Mouse (Mus musculus): Measurements from ENCODE around the gene Lbr. TPM values are rescaled to one million over a fixed set of nuclear protein-coding genes. Genes with fewer than 3 reads are reported as not detected.

Lbr gene
- polyA plus RNA-seq, 2 experiments, result 45.0 to 112 TPM

- Histone ChIP-seq H3K4me2 (replicated peaks; ENCODE audit: low read depth, low read length, severe bottlenecking) (0 out of 2 replicates have a peak overlapping the region, but pooled peaks have one; percentile 42), H3K36me3 (ENCODE audit: control insufficient read depth, insufficient read depth, low read length) (no peaks in the 10 kb centered on the region), H3K27ac (replicated peaks; ENCODE audit: low read depth, low read length) (no peak overlapping the region), H3K27me3 (ENCODE audit: control insufficient read depth, insufficient read depth, low read length) (no peaks in the 10 kb centered on the region), H3K4me1 (ENCODE audit: control insufficient read depth, insufficient read depth, low read length) (peaks cover 8% of the 10 kb centered on the region; the same call in 1 of the 2 replicates), H3K4me3 (replicated peaks; ENCODE audit: low read length) (no peak overlapping the region), H3K9me3 (ENCODE audit: control insufficient read depth, low read length) (no peaks in the 10 kb centered on the region), H3K9ac (ENCODE audit: low read depth, low read length, severe bottlenecking) (no peak overlapping the region)
- DNase-seq (ENCODE audit: low spot score) (no peak), ATAC-seq (ENCODE audit: low FRiP score, low read depth) (no peak)
- WGBS, result 43% methylated on average over 13 of the region's 13 CpGs
- TF ChIP-seq POLR2A (IDR thresholded peaks at IDR 0.05; ENCODE audit: borderline replicate concordance, extremely low read depth, insufficient read depth, insufficient read length), result no peak
Measured at GRCm38 (mm10) chr1:181852466-181852865, 9.6 kb upstream of the Lbr start.

- DNase-seq (ENCODE audit: low spot score), result peak; percentile 47
- 76% methylated on average over 12 of the region's 12 CpGs for WGBS
- no peaks in the 10 kb centered on the region for H3K36me3 ChIP-seq (ENCODE audit: control insufficient read depth, insufficient read depth, low read length)
Measured at GRCm38 (mm10) chr1:181851521-181852310, 8.9 kb upstream of the Lbr start.

DNA sequence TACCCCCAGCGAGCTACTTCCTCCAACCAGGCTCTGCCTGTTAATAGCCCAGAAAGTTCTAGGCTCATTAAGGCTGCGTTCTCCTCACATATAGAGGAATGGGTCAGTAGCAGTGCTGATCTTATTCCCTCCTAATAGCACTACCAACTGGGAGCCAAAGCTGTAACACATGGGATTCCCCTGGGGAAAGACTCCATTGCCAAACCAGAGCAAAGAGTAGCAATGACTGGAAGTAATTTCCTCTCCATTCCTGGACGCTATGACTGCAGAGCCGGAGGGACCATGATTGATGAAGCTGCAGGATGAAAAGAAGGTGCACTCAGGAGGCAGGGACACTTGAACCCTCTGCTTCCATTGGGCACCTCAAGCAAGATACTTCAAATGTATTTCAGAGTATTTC, 7.6 kb upstream of the Lbr start:
- H3K4me1 ChIP-seq (ENCODE audit: control insufficient read depth, insufficient read depth, low read length), result peaks cover 8% of the 10 kb centered on the region; the same call in 1 of the 2 replicates
- no peaks in the 10 kb centered on the region for H3K9me3 ChIP-seq (ENCODE audit: control insufficient read depth, low read length)
- no peak overlapping the region for H3K4me2 ChIP-seq (replicated peaks; ENCODE audit: low read depth, low read length, severe bottlenecking)
- H3K4me3 ChIP-seq (replicated peaks; ENCODE audit: low read length), result no peak overlapping the region
- no peak for TF ChIP-seq POLR2A (IDR thresholded peaks at IDR 0.05; ENCODE audit: borderline replicate concordance, extremely low read depth, insufficient read depth, insufficient read length)
- no peaks in the 10 kb centered on the region for H3K27me3 ChIP-seq (ENCODE audit: control insufficient read depth, insufficient read depth, low read length)
- H3K36me3 ChIP-seq (ENCODE audit: control insufficient read depth, insufficient read depth, low read length), result no peaks in the 10 kb centered on the region
- ATAC-seq (ENCODE audit: low FRiP score, low read depth) (no peak), DNase-seq (ENCODE audit: low spot score) (no peak)
- WGBS, result 46% methylated on average over 4 of the region's 4 CpGs
- H3K9ac ChIP-seq (ENCODE audit: low read depth, low read length, severe bottlenecking), result no peak overlapping the region
- H3K27ac ChIP-seq (replicated peaks; ENCODE audit: low read depth, low read length), result no peak overlapping the region

More at GRCm38 (mm10) chr1:181851521-181852310, 8.9 kb upstream of the Lbr start:
- TF ChIP-seq POLR2A (IDR thresholded peaks at IDR 0.05; ENCODE audit: borderline replicate concordance, extremely low read depth, insufficient read depth, insufficient read length), result no peak
- Histone ChIP-seq H3K4me3 (replicated peaks; ENCODE audit: low read length) (no peak overlapping the region), H3K4me2 (replicated peaks; ENCODE audit: low read depth, low read length, severe bottlenecking) (no peak overlapping the region), H3K9ac (ENCODE audit: low read depth, low read length, severe bottlenecking) (no peak overlapping the region), H3K27me3 (ENCODE audit: control insufficient read depth, insufficient read depth, low read length) (no peaks in the 10 kb centered on the region), H3K27ac (replicated peaks; ENCODE audit: low read depth, low read length) (no peak overlapping the region), H3K9me3 (ENCODE audit: control insufficient read depth, low read length) (no peaks in the 10 kb centered on the region), H3K4me1 (ENCODE audit: control insufficient read depth, insufficient read depth, low read length) (peaks cover 8% of the 10 kb centered on the region; the same call in 1 of the 2 replicates)
- no peak for ATAC-seq (ENCODE audit: low FRiP score, low read depth)

GRCm38 (mm10) chr1:181848210-181848609, 5.4 kb upstream of the Lbr start:
- no peaks in the 10 kb centered on the region for H3K36me3 ChIP-seq (ENCODE audit: control insufficient read depth, insufficient read depth, low read length)
- H3K9ac ChIP-seq (ENCODE audit: low read depth, low read length, severe bottlenecking), result no peak overlapping the region
- no peaks in the 10 kb centered on the region for H3K27me3 ChIP-seq (ENCODE audit: control insufficient read depth, insufficient read depth, low read length)
- no peaks in the 10 kb centered on the region for H3K9me3 ChIP-seq (ENCODE audit: control insufficient read depth, low read length)
- peaks cover 4% of the 10 kb centered on the region for H3K4me1 ChIP-seq (ENCODE audit: control insufficient read depth, insufficient read depth, low read length)
- H3K27ac ChIP-seq (replicated peaks; ENCODE audit: low read depth, low read length), result no peak overlapping the region
- DNase-seq (ENCODE audit: low spot score) (no peak), ATAC-seq (ENCODE audit: low FRiP score, low read depth) (no peak; the same call in 1 of the 2 replicates)
- H3K4me3 ChIP-seq (replicated peaks; ENCODE audit: low read length), result no peak overlapping the region
- no peak overlapping the region for H3K4me2 ChIP-seq (replicated peaks; ENCODE audit: low read depth, low read length, severe bottlenecking)
- TF ChIP-seq POLR2A (IDR thresholded peaks at IDR 0.05; ENCODE audit: borderline replicate concordance, extremely low read depth, insufficient read depth, insufficient read length), result no peak
- 65% methylated on average over 1 of the region's 1 CpGs for WGBS

DNA sequence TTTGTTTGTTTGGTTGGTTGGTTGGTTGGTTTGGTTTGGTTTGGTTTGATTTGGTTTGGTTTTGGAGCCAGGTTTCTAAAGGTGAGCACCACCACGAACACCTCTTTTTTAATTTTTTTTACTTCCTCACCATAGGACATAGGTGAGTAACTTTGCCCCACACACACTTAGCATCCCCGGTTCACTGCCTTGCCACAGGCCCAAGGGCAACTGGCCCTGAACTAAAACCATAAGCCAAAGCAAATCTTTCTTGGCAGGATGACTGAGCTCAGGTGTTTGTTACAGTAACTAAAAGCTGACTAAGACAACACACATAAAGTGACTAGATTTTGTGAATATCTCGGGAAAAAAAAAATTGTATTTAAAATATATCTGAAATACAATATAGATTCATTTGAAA, 4.5 kb upstream of the Lbr start:
- no peaks in the 10 kb centered on the region for H3K27me3 ChIP-seq (ENCODE audit: control insufficient read depth, insufficient read depth, low read length)
- no peaks in the 10 kb centered on the region for H3K9me3 ChIP-seq (ENCODE audit: control insufficient read depth, low read length)
- H3K4me2 ChIP-seq (replicated peaks; ENCODE audit: low read depth, low read length, severe bottlenecking), result no peak overlapping the region
- H3K27ac ChIP-seq (replicated peaks; ENCODE audit: low read depth, low read length), result no peak overlapping the region
- no peak for TF ChIP-seq POLR2A (IDR thresholded peaks at IDR 0.05; ENCODE audit: borderline replicate concordance, extremely low read depth, insufficient read depth, insufficient read length)
- H3K36me3 ChIP-seq (ENCODE audit: control insufficient read depth, insufficient read depth, low read length), result no peaks in the 10 kb centered on the region
- no peak overlapping the region for H3K9ac ChIP-seq (ENCODE audit: low read depth, low read length, severe bottlenecking)
- peaks cover 3% of the 10 kb centered on the region; the same call in 1 of the 2 replicates for H3K4me1 ChIP-seq (ENCODE audit: control insufficient read depth, insufficient read depth, low read length)
- ATAC-seq (ENCODE audit: low FRiP score, low read depth) (no peak), DNase-seq (ENCODE audit: low spot score) (no peak)
- no peak overlapping the region for H3K4me3 ChIP-seq (replicated peaks; ENCODE audit: low read length)
- WGBS, result 89% methylated on average over 3 of the region's 3 CpGs

Data from limb, embryonic 14.5 days (tissue).